Mouse (Mus musculus) MEL (cell line): ENCODE results near the gene Fgfr3. TPM values are rescaled to one million over a fixed set of nuclear protein-coding genes. Genes with fewer than 3 reads are reported as not detected.

Experiments used
- DNase-seq: peaks from one replicate; pipeline ENCODE4 v3.0.0; 2011; ENCODE audit warnings: low read depth, low spot score
- H3K27ac ChIP-seq: 2 replicates; pipeline ENCODE4 v1.5.1; 2012; ENCODE audit warnings: low read depth, mild to moderate bottlenecking, control low read depth, low read length, moderate library complexity; ENCODE audit not compliant: control insufficient read depth
- H3K27me3 ChIP-seq, 2 experiments: fragments of 150-350 bp in 1 of 2; sonication (generic) in 1 of 2; 2 replicates each; pipeline ENCODE4 v1.6.1; 2012; ENCODE audit warnings: low read length in 2 of 2, mild to moderate bottlenecking in 2 of 2, improper control_type of control experiment in 1 of 2, moderate library complexity in 1 of 2; ENCODE audit not compliant: insufficient read depth in 2 of 2, control insufficient read depth in 1 of 2
- H3K36me3 ChIP-seq, 2 experiments: 2 replicates each; pipeline ENCODE4 v1.6.1; 2012 to 2014; ENCODE audit warnings: low read length in 2 of 2, improper control_type of control experiment in 1 of 2, inconsistent platforms in 1 of 2, mild to moderate bottlenecking in 1 of 2; ENCODE audit not compliant: insufficient read depth in 2 of 2, control insufficient read depth in 1 of 2
- H3K4me1 ChIP-seq, 2 experiments: fragments of 150-350 bp in 1 of 2; sonication (generic) in 1 of 2; 2 replicates each; pipeline ENCODE4 v1.6.1; 2012; ENCODE audit warnings: low read length in 2 of 2, improper control_type of control experiment in 1 of 2, mild to moderate bottlenecking in 1 of 2; ENCODE audit not compliant: insufficient read depth in 2 of 2, control insufficient read depth in 1 of 2
- H3K4me3 ChIP-seq, 2 experiments: fragments of 150-350 bp in 1 of 2; sonication (generic) in 1 of 2; 2 replicates each; pipeline ENCODE4 v1.5.1; 2012; ENCODE audit warnings: low read depth in 2 of 2, low read length in 2 of 2, mild to moderate bottlenecking in 2 of 2, moderate library complexity in 2 of 2, control low read depth in 1 of 2, improper control_type of control experiment in 1 of 2; ENCODE audit not compliant: control insufficient read depth in 1 of 2, insufficient read depth in 1 of 2
- H3K79me2 ChIP-seq: 2 replicates; pipeline ENCODE4 v1.6.1; 2012; ENCODE audit warnings: mild to moderate bottlenecking, low read length, moderate library complexity; ENCODE audit not compliant: control insufficient read depth, poor library complexity, insufficient read depth
- H3K9ac ChIP-seq: 2 replicates; pipeline ENCODE4 v1.6.1; 2012; ENCODE audit warnings: low read depth, mild to moderate bottlenecking, control low read depth, low read length, moderate library complexity; ENCODE audit not compliant: control insufficient read depth, poor library complexity, severe bottlenecking
- H3K9me3 ChIP-seq: fragments of 150-350 bp; sonication (generic); replicated peaks from 2 replicates; pipeline ENCODE4 v1.6.1; 2012; ENCODE audit warnings: mild to moderate bottlenecking, low read length, improper control_type of control experiment, moderate library complexity; ENCODE audit not compliant: insufficient read depth
- BHLHE40 ChIP-seq: IDR thresholded peaks from 2 replicates; pipeline ENCODE4 v1.6.1; 2012; ENCODE audit warnings: low read depth, mild to moderate bottlenecking, inconsistent platforms, low read length, improper control_type of control experiment, borderline replicate concordance
- CHD1 ChIP-seq: IDR thresholded peaks from 2 replicates; pipeline ENCODE4 v1.6.1; 2012; ENCODE audit warnings: low read depth, mild to moderate bottlenecking, inconsistent platforms, low read length, improper control_type of control experiment
- E2F4 ChIP-seq: IDR thresholded peaks from 2 replicates; pipeline ENCODE4 v1.6.1; 2011; ENCODE audit warnings: low read depth, low read length, improper control_type of control experiment, borderline replicate concordance
- ELF1 ChIP-seq: IDR thresholded peaks from 2 replicates; pipeline ENCODE4 v1.6.1; 2014; ENCODE audit warnings: low read depth, mild to moderate bottlenecking, inconsistent platforms, low read length, improper control_type of control experiment, moderate library complexity
- EP300 ChIP-seq, 2 experiments: IDR thresholded peaks; 2 replicates each; pipeline ENCODE4 v1.6.1; 2011; ENCODE audit warnings: improper control_type of control experiment in 2 of 2, low read length in 2 of 2, low read depth in 1 of 2, mild to moderate bottlenecking in 1 of 2
- GABPA ChIP-seq: IDR thresholded peaks from 2 replicates; pipeline ENCODE4 v1.6.1; 2012; ENCODE audit warnings: low read depth, mild to moderate bottlenecking, inconsistent platforms, low read length, improper control_type of control experiment, moderate library complexity
- GATA1 ChIP-seq: IDR thresholded peaks from 2 replicates; pipeline ENCODE4 v1.6.1; 2011; ENCODE audit warnings: low read depth, low read length, improper control_type of control experiment
- KAT2A ChIP-seq: conservative IDR thresholded peaks from 2 replicates; pipeline ENCODE4 v1.6.1; 2012; ENCODE audit warnings: low read depth, low read length, improper control_type of control experiment, inconsistent platforms
- MAX ChIP-seq: IDR thresholded peaks from 2 replicates; pipeline ENCODE4 v1.6.1; 2011; ENCODE audit warnings: low read length, improper control_type of control experiment
- MAZ ChIP-seq: IDR thresholded peaks from 2 replicates; pipeline ENCODE4 v1.6.1; 2012; ENCODE audit warnings: low read depth, mild to moderate bottlenecking, inconsistent platforms, low read length, improper control_type of control experiment
- MYC ChIP-seq: IDR thresholded peaks from 2 replicates; pipeline ENCODE4 v1.6.1; 2011; ENCODE audit warnings: low read depth, mild to moderate bottlenecking, low read length, improper control_type of control experiment, moderate library complexity
- NELFE ChIP-seq: IDR thresholded peaks from 2 replicates; pipeline ENCODE4 v1.6.1; 2011; ENCODE audit warnings: low read depth, low read length, improper control_type of control experiment
- POLR2AphosphoS2 ChIP-seq: IDR thresholded peaks from 2 replicates; pipeline ENCODE4 v1.6.1; 2011; ENCODE audit warnings: low read length, improper control_type of control experiment
- SIN3A ChIP-seq: IDR thresholded peaks from 2 replicates; pipeline ENCODE4 v1.6.1; 2012; ENCODE audit warnings: low read length, improper control_type of control experiment, inconsistent platforms
- TBP ChIP-seq: IDR thresholded peaks from 2 replicates; pipeline ENCODE4 v1.8.0; 2011; ENCODE audit warnings: low read depth, low read length, improper control_type of control experiment
- TCF12 ChIP-seq: IDR thresholded peaks from 2 replicates; pipeline ENCODE4 v1.6.1; 2014; ENCODE audit warnings: low read depth, mild to moderate bottlenecking, inconsistent platforms, low read length, improper control_type of control experiment, moderate library complexity
- USF1 ChIP-seq: IDR thresholded peaks from 2 replicates; pipeline ENCODE4 v1.6.1; 2014; ENCODE audit warnings: low read depth, mild to moderate bottlenecking, inconsistent platforms, low read length, improper control_type of control experiment, moderate library complexity
- ZC3H11A ChIP-seq: IDR thresholded peaks from 2 replicates; pipeline ENCODE4 v1.6.1; 2012; ENCODE audit warnings: low read depth, mild to moderate bottlenecking, inconsistent platforms, low read length, improper control_type of control experiment
- ZKSCAN1 ChIP-seq: IDR thresholded peaks from 2 replicates; pipeline ENCODE4 v1.6.1; 2012; ENCODE audit warnings: low read depth, mild to moderate bottlenecking, inconsistent platforms, low read length, improper control_type of control experiment, moderate library complexity
- ZNF384 ChIP-seq: IDR thresholded peaks from 2 replicates; pipeline ENCODE4 v1.6.1; 2012; ENCODE audit warnings: low read depth, mild to moderate bottlenecking, inconsistent platforms, low read length, improper control_type of control experiment
- polyA plus RNA-seq, 2 experiments: library from polyadenylated mRNA; stranded (reverse) in 1 of 2; unstranded in 1 of 2; fragments of >175 nt in 1 of 2; fragments of >200 nt in 1 of 2; gene quantifications; 2 replicates each; pipeline versions ENCODE4 v1.2.1 to v1.2.4; 2012; ENCODE audit warnings: low replicate concordance in 2 of 2, low read depth in 1 of 2; ENCODE audit not compliant: insufficient read length in 2 of 2, insufficient read depth in 1 of 2, missing spikeins in 1 of 2
- total RNA-seq: library from RNA; depleted of rRNA; stranded (reverse); fragments of 300-350 nt; gene quantifications from 2 replicates; pipeline ENCODE4 v1.2.3, GENCODE M21; 2012

The Fgfr3 gene
- total and polyA plus RNA-seq, 3 experiments, result 6.0 to 10.2 TPM; not detected in 1

- no peak for DNase-seq
- H3K27ac ChIP-seq, result no peak overlapping the region
- H3K4me1 ChIP-seq, result peaks cover 0 to 19% of the 10 kb centered on the region in 2 experiments; a peak in 2 of 4 replicates
- no peak overlapping the region for H3K9ac ChIP-seq
- no peaks in the 10 kb centered on the region for H3K79me2 ChIP-seq
- no peaks in the 10 kb centered on the region for H3K9me3 ChIP-seq
- H3K4me3 ChIP-seq, result no peak overlapping the region
- H3K36me3 ChIP-seq, result peaks cover 0 to 13% of the 10 kb centered on the region in 2 experiments; a peak in 2 of 4 replicates
- TF ChIP-seq TBP, result no peak
- no peak for TF ChIP-seq BHLHE40
- no peak for TF ChIP-seq GATA1
- TF ChIP-seq EP300 (IDR thresholded peaks at IDR 0.05; ENCODE audit: low read depth in 1 of 2, low read length in 2 of 2), result no peak
- TF ChIP-seq ELF1, result no peak
- no peak for TF ChIP-seq GABPA
- TF ChIP-seq POLR2AphosphoS2, result no peak
- TF ChIP-seq NELFE, result no peak
- TF ChIP-seq ZC3H11A, result no peak
- TF ChIP-seq ZKSCAN1, result no peak
- no peak for TF ChIP-seq CHD1
- no peak for TF ChIP-seq E2F4
- no peak for TF ChIP-seq MAX
- no peak for TF ChIP-seq SIN3A
- no peak for TF ChIP-seq MYC
- TF ChIP-seq MAZ, result no peak
- TF ChIP-seq USF1, result no peak
- no peak for TF ChIP-seq ZNF384
- no peak for TF ChIP-seq TCF12
- no peaks in the 10 kb centered on the region; a peak in 1 of 4 replicates for H3K27me3 ChIP-seq
These were observed 17.5 kb upstream of the Fgfr3 start for GRCm38 (mm10) chr5:33703999-33704398.

GRCm38 (mm10) chr5:33704945-33705611, 16.4 kb upstream of the Fgfr3 start:
- H3K27me3 ChIP-seq, result no peaks in the 10 kb centered on the region; a peak in 1 of 4 replicates
- peaks cover 0 to 19% of the 10 kb centered on the region in 2 experiments; a peak in 2 of 4 replicates for H3K4me1 ChIP-seq
- no peak overlapping the region for H3K9ac ChIP-seq
- TF ChIP-seq BHLHE40 (no peak), CHD1 (no peak), KAT2A (no peak), USF1 (no peak), ZC3H11A (no peak), TCF12 (no peak)
- H3K4me3 ChIP-seq, result no peak overlapping the region
- no peaks in the 10 kb centered on the region for H3K9me3 ChIP-seq
- H3K27ac ChIP-seq, result no peak overlapping the region
- H3K79me2 ChIP-seq, result no peaks in the 10 kb centered on the region
- peaks cover 0 to 13% of the 10 kb centered on the region in 2 experiments; a peak in 2 of 4 replicates for H3K36me3 ChIP-seq
- no peak for DNase-seq
